Mouse (Mus musculus) kidney, adult 2 months (tissue): ENCODE measurements at regions not wholly inside any gene's neighbourhood (a gene's known extent, or its start where the extent isn't known, plus 50 kb on each side); places are given as distances from the start of the nearest gene placed in this dataset.

Experiments
- CTCF ChIP-seq: fragments of 200-500 bp; conservative IDR thresholded peaks from 2 replicates; pipeline ENCODE4 v1.5.1; 2011; ENCODE audit warnings: low read depth, mild to moderate bottlenecking, control low read depth, low read length, moderate library complexity, mixed read lengths; ENCODE audit not compliant: insufficient read depth, insufficient read length
- POLR2A ChIP-seq: fragments of 200-500 bp; IDR thresholded peaks from one replicate; pipeline ENCODE4 v1.6.1; 2011; ENCODE audit warnings: low read depth, low read length, control low read depth

- no peak for TF ChIP-seq POLR2A
- no peak for TF ChIP-seq CTCF
Measured at GRCm38 (mm10) chr8:80422190-80422589, 71.4 kb upstream of the Gypa start.
